Mouse (Mus musculus): ENCODE results near the gene Ctrc. TPM values are rescaled to one million over a fixed set of nuclear protein-coding genes. Genes with fewer than 3 reads are reported as not detected.

Gene Ctrc
- polyA plus RNA-seq (2014; fragmentation: Nextera tagmentation; extraction: Ambion mirVana), result not detected in 2 replicates

DNA sequence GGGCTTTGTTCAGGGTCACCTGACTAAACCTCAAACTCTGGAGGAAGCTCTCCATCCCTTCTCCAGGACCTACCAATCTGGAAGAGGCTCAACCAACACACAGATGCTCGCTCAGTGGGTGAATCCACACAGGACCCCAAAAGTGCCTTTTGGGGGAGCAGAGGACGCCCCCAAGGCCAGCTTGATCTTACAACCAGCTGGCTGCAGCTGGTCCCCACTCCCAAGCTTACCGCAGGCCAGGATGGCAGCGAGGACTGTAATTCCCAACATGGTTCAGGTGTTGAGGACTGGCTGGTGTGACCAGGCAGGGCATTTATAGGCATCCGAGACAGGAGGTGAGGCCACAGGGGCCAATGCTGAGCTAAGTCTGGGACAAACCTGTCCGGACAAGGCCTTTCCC is at the start of gene Ctrc:
TSS of gene Ctrc (minus strand) at position 361 of the 400 bp plus-strand sequence.
- WGBS, result 82% methylated on average over 6 of the region's 6 CpGs

DNA sequence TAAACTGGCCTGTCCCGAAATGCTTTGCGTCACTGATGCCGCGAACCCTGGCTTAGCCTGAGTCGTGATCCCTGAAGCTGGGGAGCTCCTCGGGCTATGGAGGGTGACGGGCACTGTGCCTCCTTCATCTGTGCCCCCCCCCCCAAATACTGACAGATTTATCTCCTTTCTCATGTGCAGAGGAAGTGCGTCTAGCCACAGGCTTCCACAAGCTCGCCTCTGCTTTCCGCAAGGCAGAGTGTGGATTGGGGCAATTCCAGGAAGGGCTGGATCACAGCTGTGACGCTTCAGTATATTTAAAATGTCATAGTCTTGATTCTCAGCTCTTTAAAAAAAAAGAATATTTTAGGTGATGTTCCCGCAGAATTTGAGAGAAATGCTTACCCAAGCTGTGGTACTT is 49.6 kb upstream of the Ctrc start:
- DNase-seq (ENCODE audit: low spot score), result no peak
- no peak overlapping the region for H3K4me2 ChIP-seq (ENCODE audit: low read depth, low read length, severe bottlenecking)
- H3K9me3 ChIP-seq (ENCODE audit: control insufficient read depth, low read length), result no peaks in the 10 kb centered on the region
- H3K4me1 ChIP-seq (replicated peaks; ENCODE audit: control insufficient read depth, insufficient read depth, low read length), result peaks cover 20% of the 10 kb centered on the region
- H3K27me3 ChIP-seq (ENCODE audit: control insufficient read depth, insufficient read depth, low read length), result no peaks in the 10 kb centered on the region
- H3K27ac ChIP-seq (ENCODE audit: low read depth, low read length), result no peak overlapping the region
- H3K36me3 ChIP-seq (ENCODE audit: control insufficient read depth, insufficient read depth, low read length), result no peaks in the 10 kb centered on the region
- H3K4me3 ChIP-seq (ENCODE audit: low read depth, low read length), result no peak overlapping the region
- 85% methylated on average over 12 of the region's 12 CpGs for WGBS
- ATAC-seq (replicated peaks; ENCODE audit: low FRiP score), result no peak
- no peak overlapping the region for H3K9ac ChIP-seq (ENCODE audit: low read length)

More for the DNA sequence above, at the start of gene Ctrc:
- Histone ChIP-seq H3K27ac (ENCODE audit: low read depth, low read length) (no peak within 1 kb of the TSS), H3K36me3 (ENCODE audit: control insufficient read depth, insufficient read depth, low read length) (no peaks in the 10 kb centered on the region), H3K4me1 (replicated peaks; ENCODE audit: control insufficient read depth, insufficient read depth, low read length) (no peaks in the 10 kb centered on the region), H3K4me3 (ENCODE audit: low read depth, low read length) (no peak within 1 kb of the TSS), H3K27me3 (ENCODE audit: control insufficient read depth, insufficient read depth, low read length) (no peaks in the 10 kb centered on the region), H3K4me2 (ENCODE audit: low read depth, low read length, severe bottlenecking) (no peak within 1 kb of the TSS), H3K9me3 (ENCODE audit: control insufficient read depth, low read length) (no peaks in the 10 kb centered on the region), H3K9ac (ENCODE audit: low read length) (no peak within 1 kb of the TSS)
- ATAC-seq (replicated peaks; ENCODE audit: low FRiP score) (no peak), DNase-seq (ENCODE audit: low spot score) (no peak)

DNA sequence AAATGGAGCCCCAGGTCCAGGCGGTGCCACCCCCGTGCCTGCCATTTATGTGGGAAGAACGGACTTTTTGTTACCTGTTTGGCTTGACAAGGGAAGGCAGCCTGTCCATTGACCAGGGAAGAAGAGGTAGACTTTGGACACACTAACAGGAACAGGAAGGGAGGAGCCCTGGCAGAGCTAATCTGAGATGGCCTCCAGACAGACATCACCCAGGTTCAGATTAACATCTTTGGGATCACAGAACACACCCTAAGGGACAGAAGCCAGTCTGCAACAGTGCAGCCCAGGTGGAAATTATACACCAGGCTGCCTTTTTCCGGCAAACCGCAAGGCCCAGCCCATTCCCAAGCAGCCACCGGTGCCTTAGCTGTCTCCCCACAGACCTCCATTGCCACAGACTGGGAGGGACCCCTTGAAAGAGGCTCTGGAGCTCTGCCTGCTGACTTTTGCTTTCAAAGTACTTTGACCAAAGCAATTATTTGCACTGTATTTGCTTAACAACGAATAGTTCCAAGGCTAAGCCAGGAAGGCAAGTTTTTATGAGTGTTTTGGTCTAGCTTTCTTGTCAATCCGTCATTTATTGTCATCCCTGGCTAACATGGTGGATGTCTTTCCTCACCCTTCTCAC is 47.1 kb upstream of the Ctrc start:
- 86% methylated on average over 8 of the region's 8 CpGs for WGBS
- no peak for DNase-seq (ENCODE audit: low spot score)
- Histone ChIP-seq H3K27me3 (ENCODE audit: control insufficient read depth, insufficient read depth, low read length) (no peaks in the 10 kb centered on the region), H3K4me2 (ENCODE audit: low read depth, low read length, severe bottlenecking) (no peak overlapping the region), H3K9ac (ENCODE audit: low read length) (no peak overlapping the region), H3K9me3 (ENCODE audit: control insufficient read depth, low read length) (no peaks in the 10 kb centered on the region), H3K27ac (ENCODE audit: low read depth, low read length) (no peak overlapping the region), H3K4me3 (ENCODE audit: low read depth, low read length) (no peak overlapping the region), H3K36me3 (ENCODE audit: control insufficient read depth, insufficient read depth, low read length) (no peaks in the 10 kb centered on the region), H3K4me1 (replicated peaks; ENCODE audit: control insufficient read depth, insufficient read depth, low read length) (0 out of 2 replicates have a peak, but pooled peaks cover 4% of the 10 kb centered on the region)
- ATAC-seq (replicated peaks; ENCODE audit: low FRiP score), result no peak

DNA sequence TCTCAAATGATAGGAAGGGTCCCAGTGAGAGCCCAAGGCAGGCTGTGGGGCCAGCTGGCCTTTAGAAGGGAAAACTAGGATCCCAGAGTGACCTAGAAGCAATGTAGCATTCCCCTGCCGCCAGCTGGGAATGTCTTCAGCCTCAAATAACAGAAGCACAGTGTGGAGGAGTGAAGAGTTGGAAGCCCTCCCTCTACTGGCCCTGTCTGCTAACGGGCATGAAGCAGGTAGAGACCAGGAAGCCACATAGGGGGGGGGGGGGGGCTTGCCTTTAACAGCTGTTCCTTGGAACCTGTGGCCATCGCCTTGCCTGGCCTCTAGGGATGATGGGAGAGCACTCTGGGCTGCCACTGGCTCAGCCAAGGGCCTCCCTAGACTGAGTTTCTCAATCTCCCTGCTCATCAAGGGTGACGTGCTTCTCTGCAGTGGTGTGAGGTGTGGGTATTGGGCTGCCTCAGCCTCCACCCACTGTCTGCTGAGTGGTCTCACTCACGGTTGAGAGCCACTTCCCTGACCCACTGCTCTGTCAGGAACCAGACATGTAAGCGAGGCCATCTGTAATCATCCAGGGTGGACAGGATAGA is 40.3 kb upstream of the Ctrc start:
- no peak overlapping the region for H3K4me3 ChIP-seq (ENCODE audit: low read depth, low read length)
- no peak overlapping the region for H3K9ac ChIP-seq (ENCODE audit: low read length)
- H3K9me3 ChIP-seq (ENCODE audit: control insufficient read depth, low read length), result no peaks in the 10 kb centered on the region
- H3K36me3 ChIP-seq (ENCODE audit: control insufficient read depth, insufficient read depth, low read length), result no peaks in the 10 kb centered on the region
- no peaks in the 10 kb centered on the region for H3K27me3 ChIP-seq (ENCODE audit: control insufficient read depth, insufficient read depth, low read length)
- no peak overlapping the region for H3K27ac ChIP-seq (ENCODE audit: low read depth, low read length)
- 59% methylated on average over 6 of the region's 6 CpGs for WGBS
- no peak for DNase-seq (ENCODE audit: low spot score)
- H3K4me2 ChIP-seq (ENCODE audit: low read depth, low read length, severe bottlenecking), result no peak overlapping the region
- no peaks in the 10 kb centered on the region for H3K4me1 ChIP-seq (replicated peaks; ENCODE audit: control insufficient read depth, insufficient read depth, low read length)
- no peak for ATAC-seq (replicated peaks; ENCODE audit: low FRiP score)

DNA sequence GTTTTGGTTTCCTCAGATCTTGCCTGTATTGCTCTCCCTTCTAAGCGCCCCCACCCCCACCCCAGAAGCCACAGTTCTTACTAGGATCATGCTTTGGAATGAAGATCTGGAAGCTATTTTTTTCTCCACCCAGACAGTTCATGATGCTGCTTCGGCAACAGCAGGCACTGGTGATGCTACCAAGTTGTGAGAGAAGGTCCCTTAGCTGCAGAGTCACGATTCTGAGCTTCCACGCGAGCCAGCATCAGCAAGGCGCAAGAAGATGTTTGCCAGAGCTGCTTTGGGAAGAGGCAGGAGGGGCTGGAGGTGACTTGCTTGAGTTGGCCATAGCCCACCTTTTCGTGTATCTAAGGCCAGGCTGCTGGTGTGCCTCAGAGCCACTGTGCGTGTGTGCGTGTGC is 39.3 kb upstream of the Ctrc start:
- H3K9me3 ChIP-seq (ENCODE audit: control insufficient read depth, low read length), result no peaks in the 10 kb centered on the region
- no peak overlapping the region for H3K9ac ChIP-seq (ENCODE audit: low read length)
- no peaks in the 10 kb centered on the region for H3K27me3 ChIP-seq (ENCODE audit: control insufficient read depth, insufficient read depth, low read length)
- no peaks in the 10 kb centered on the region for H3K4me1 ChIP-seq (replicated peaks; ENCODE audit: control insufficient read depth, insufficient read depth, low read length)
- DNase-seq (ENCODE audit: low spot score) (no peak), ATAC-seq (replicated peaks; ENCODE audit: low FRiP score) (no peak)
- H3K4me2 ChIP-seq (ENCODE audit: low read depth, low read length, severe bottlenecking), result no peak overlapping the region
- no peak overlapping the region for H3K27ac ChIP-seq (ENCODE audit: low read depth, low read length)
- 83% methylated on average over 9 of the region's 9 CpGs for WGBS
- H3K36me3 ChIP-seq (ENCODE audit: control insufficient read depth, insufficient read depth, low read length), result no peaks in the 10 kb centered on the region
- H3K4me3 ChIP-seq (ENCODE audit: low read depth, low read length), result no peak overlapping the region

DNA sequence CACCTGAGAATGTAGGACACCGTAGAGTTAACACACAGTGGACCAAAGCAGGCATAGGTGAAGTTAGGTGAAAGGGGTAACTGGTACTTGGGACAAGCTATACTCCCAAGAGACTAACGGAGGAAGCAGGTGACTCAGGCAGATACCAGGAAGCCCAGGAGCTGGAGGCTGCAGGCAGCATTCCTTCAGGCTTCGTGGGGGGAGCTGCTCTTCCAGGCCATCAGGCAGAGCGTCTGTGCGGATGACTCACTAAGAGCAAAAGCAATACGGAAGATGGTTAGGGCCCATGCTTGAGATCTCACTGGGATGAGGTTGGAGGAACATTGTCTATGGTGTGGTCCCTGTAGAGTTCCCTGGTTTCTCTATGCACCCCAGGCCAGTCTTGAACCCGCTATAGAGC is 36.7 kb upstream of the Ctrc start:
- DNase-seq (ENCODE audit: low spot score), result no peak
- Histone ChIP-seq H3K9ac (ENCODE audit: low read length) (no peak overlapping the region), H3K4me1 (replicated peaks; ENCODE audit: control insufficient read depth, insufficient read depth, low read length) (no peaks in the 10 kb centered on the region), H3K4me2 (ENCODE audit: low read depth, low read length, severe bottlenecking) (no peak overlapping the region), H3K4me3 (ENCODE audit: low read depth, low read length) (no peak overlapping the region), H3K36me3 (ENCODE audit: control insufficient read depth, insufficient read depth, low read length) (no peaks in the 10 kb centered on the region), H3K27ac (ENCODE audit: low read depth, low read length) (no peak overlapping the region), H3K9me3 (ENCODE audit: control insufficient read depth, low read length) (no peaks in the 10 kb centered on the region), H3K27me3 (ENCODE audit: control insufficient read depth, insufficient read depth, low read length) (no peaks in the 10 kb centered on the region)
- 90% methylated on average over 7 of the region's 7 CpGs for WGBS
- ATAC-seq (replicated peaks; ENCODE audit: low FRiP score), result no peak

DNA sequence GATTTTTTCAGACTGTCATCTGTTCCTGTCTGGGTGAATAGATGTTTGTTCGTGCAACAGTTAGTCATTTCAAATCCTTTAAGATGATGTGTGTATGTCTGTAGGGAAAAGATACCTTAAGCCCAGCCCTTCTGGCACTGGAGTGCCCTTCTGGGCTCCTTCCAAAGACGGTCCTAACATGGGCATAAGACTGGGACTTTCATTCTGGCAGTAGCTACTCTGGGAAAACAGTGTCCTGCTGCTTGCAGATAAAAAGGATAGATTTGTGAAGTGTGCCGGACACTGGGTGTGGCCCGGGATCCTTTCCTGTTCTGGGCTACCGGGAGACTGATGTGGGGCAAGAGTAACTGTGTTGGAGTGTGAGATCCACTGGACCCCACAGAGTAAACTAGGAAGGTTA is 35.8 kb upstream of the Ctrc start:
- no peak overlapping the region for H3K4me2 ChIP-seq (ENCODE audit: low read depth, low read length, severe bottlenecking)
- WGBS, result 79% methylated on average over 5 of the region's 5 CpGs

DNA sequence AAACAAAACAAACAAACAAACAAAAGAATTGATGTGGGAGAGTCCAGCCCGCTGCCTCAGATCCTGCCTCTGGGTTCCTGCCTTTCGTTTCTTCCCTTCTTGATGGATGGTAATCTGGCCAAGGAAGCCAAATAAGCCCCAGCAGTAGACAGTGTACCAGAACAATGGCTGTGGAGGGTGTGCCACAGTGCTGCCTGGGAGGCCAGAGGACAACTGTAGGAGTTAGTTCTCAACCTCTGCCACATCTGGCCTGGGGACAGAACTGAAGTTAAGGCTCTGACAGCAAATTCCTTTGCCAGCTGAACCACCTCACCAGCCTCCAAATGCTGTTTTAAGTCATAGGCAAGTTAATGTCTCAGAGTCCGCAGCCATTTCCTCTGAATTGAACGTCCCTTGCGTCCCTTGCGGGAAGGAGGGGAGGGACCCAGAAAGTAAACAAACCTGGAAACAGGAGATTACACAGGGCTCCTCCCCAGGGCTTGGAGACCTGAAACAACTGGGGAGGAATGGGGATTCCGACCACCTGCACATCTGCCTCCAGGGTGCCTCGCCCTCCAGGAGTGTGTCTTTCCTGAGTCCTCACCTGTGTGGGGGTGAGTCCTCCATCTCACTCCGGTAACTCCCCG is 35.2 kb upstream of the Ctrc start:
- no peak overlapping the region for H3K27ac ChIP-seq (ENCODE audit: low read depth, low read length)
- no peaks in the 10 kb centered on the region for H3K27me3 ChIP-seq (ENCODE audit: control insufficient read depth, insufficient read depth, low read length)
- ATAC-seq (replicated peaks; ENCODE audit: low FRiP score) (no peak), DNase-seq (ENCODE audit: low spot score) (no peak)
- H3K9me3 ChIP-seq (ENCODE audit: control insufficient read depth, low read length), result no peaks in the 10 kb centered on the region
- H3K4me3 ChIP-seq (ENCODE audit: low read depth, low read length), result no peak overlapping the region
- no peak overlapping the region for H3K9ac ChIP-seq (ENCODE audit: low read length)
- H3K4me2 ChIP-seq (ENCODE audit: low read depth, low read length, severe bottlenecking), result no peak overlapping the region
- H3K36me3 ChIP-seq (ENCODE audit: control insufficient read depth, insufficient read depth, low read length), result no peaks in the 10 kb centered on the region
- H3K4me1 ChIP-seq (replicated peaks; ENCODE audit: control insufficient read depth, insufficient read depth, low read length), result no peaks in the 10 kb centered on the region
- 70% methylated on average over 10 of the region's 10 CpGs for WGBS

More for the DNA sequence above, 35.8 kb upstream of the Ctrc start:
- H3K4me3 ChIP-seq (ENCODE audit: low read depth, low read length), result no peak overlapping the region
- no peak overlapping the region for H3K27ac ChIP-seq (ENCODE audit: low read depth, low read length)
- no peaks in the 10 kb centered on the region for H3K9me3 ChIP-seq (ENCODE audit: control insufficient read depth, low read length)
- H3K36me3 ChIP-seq (ENCODE audit: control insufficient read depth, insufficient read depth, low read length), result no peaks in the 10 kb centered on the region
- no peaks in the 10 kb centered on the region for H3K27me3 ChIP-seq (ENCODE audit: control insufficient read depth, insufficient read depth, low read length)
- no peak for DNase-seq (ENCODE audit: low spot score)
- H3K4me1 ChIP-seq (replicated peaks; ENCODE audit: control insufficient read depth, insufficient read depth, low read length), result no peaks in the 10 kb centered on the region
- no peak overlapping the region for H3K9ac ChIP-seq (ENCODE audit: low read length)
- no peak for ATAC-seq (replicated peaks; ENCODE audit: low FRiP score)
